Comparison of ENCODE assay signal across 15 mouse cellular contexts in genomic region chr4:82848552-82849234, GRCm38 (mm10). TPM values are rescaled to one million over a fixed set of nuclear protein-coding genes. Genes with fewer than 3 reads are reported as not detected.
DNase-seq lines count a peak whose midpoint lies in the region; ATAC-seq and TF ChIP-seq lines count a peak whose summit lies in the region.
"Had no signal": no experiment of that assay in that cellular context is flagged by ENCODE, and none has a peak within 500 bp of the region (broad histone marks: within the 10 kb centered on the region; RNA-seq: fewer than 3 reads in every experiment).

No protein-coding gene starts in this region.

- peak overlapping the region; percentile 55 to 56; a peak in 3 of 4 replicates for H3K27ac ChIP-seq in heart, embryonic 14.5 days (replicated peaks in 1 of 2; ENCODE audit: control insufficient read depth in 1 of 2, insufficient read depth in 1 of 2, low read depth in 2 of 2, low read length in 2 of 2)
- no peak overlapping the region for H3K27ac ChIP-seq in heart, adult 2 months
- H3K27ac ChIP-seq in MEL (ENCODE audit: control insufficient read depth, low read depth, low read length): peak overlapping the region; percentile 95
- peak overlapping the region; percentile 24; the same call in 1 of the 2 replicates for H3K27ac ChIP-seq in liver, postnatal 0 days (ENCODE audit: low read depth)
- H3K27ac ChIP-seq: forebrain, embryonic 12.5 days; limb, embryonic 15.5 days had no signal

- no peak for TF ChIP-seq RAD21 in MEL (IDR thresholded peaks at IDR 0.05; ENCODE audit: low read depth, low read length)

- intact Hi-C loops in heart, adult 2 months (cut with DNase I): no loop called here

- DNase-seq in heart, adult 2 months: no peak
- peak; percentile 92 for DNase-seq in MEL (ENCODE audit: low read depth, low spot score)
- DNase-seq in liver, postnatal 0 days: no peak
- no peak for DNase-seq in gastrocnemius, postnatal 4 days (ENCODE audit: low spot score in 2 of 2)
- no peak for DNase-seq in embryo, embryonic 11 days
- DNase-seq: gastrocnemius, postnatal 14 days; layer of hippocampus, adult 9-11 months had no signal

- H3K27me3 ChIP-seq in heart, embryonic 14.5 days (ENCODE audit: control insufficient read depth, insufficient read depth, low read length): no peaks in the 10 kb centered on the region
- H3K27me3 ChIP-seq in heart, adult 2 months (ENCODE audit: control insufficient read depth, insufficient read depth, low read length): no peaks in the 10 kb centered on the region
- no peaks in the 10 kb centered on the region for H3K27me3 ChIP-seq in MEL (ENCODE audit: control insufficient read depth in 1 of 2, insufficient read depth in 2 of 2, low read length in 2 of 2)
- H3K27me3 ChIP-seq in liver, postnatal 0 days (ENCODE audit: insufficient read depth, low read length): no peaks in the 10 kb centered on the region
- H3K27me3 ChIP-seq: forebrain, embryonic 12.5 days; limb, embryonic 15.5 days had no signal

- peaks cover 2 to 28% of the 10 kb centered on the region in 2 experiments; a peak in 3 of 4 replicates for H3K4me1 ChIP-seq in heart, embryonic 14.5 days (ENCODE audit: control insufficient read depth in 2 of 2, insufficient read depth in 2 of 2, low read length in 2 of 2)
- H3K4me1 ChIP-seq in heart, adult 2 months (ENCODE audit: control insufficient read depth, insufficient read depth, low read length): no peaks in the 10 kb centered on the region
- peaks cover 13 to 22% of the 10 kb centered on the region in 2 experiments for H3K4me1 ChIP-seq in MEL (ENCODE audit: control insufficient read depth in 1 of 2, insufficient read depth in 2 of 2, low read length in 2 of 2)
- H3K4me1 ChIP-seq in liver, postnatal 0 days (ENCODE audit: insufficient read depth): 0 out of 2 replicates have a peak, but pooled peaks cover 2% of the 10 kb centered on the region
- H3K4me1 ChIP-seq: forebrain, embryonic 12.5 days had no signal

- no peak overlapping the region for H3K4me2 ChIP-seq in heart, embryonic 14.5 days (ENCODE audit: low read length)
- no peak overlapping the region for H3K4me2 ChIP-seq in liver, postnatal 0 days (ENCODE audit: low read depth, low read length)
- H3K4me2 ChIP-seq: forebrain, embryonic 12.5 days; limb, embryonic 15.5 days; midbrain, embryonic 11.5 days had no signal

- H3K9me3 ChIP-seq in heart, embryonic 14.5 days (ENCODE audit: control insufficient read depth, low read length): no peaks in the 10 kb centered on the region
- no peaks in the 10 kb centered on the region for H3K9me3 ChIP-seq in MEL (replicated peaks; ENCODE audit: insufficient read depth, low read length)
- H3K9me3 ChIP-seq in liver, postnatal 0 days (ENCODE audit: low read length): no peaks in the 10 kb centered on the region
- H3K9me3 ChIP-seq: forebrain, embryonic 12.5 days; limb, embryonic 15.5 days had no signal

- TF ChIP-seq CTCF in heart, adult 2 months (IDR thresholded peaks at IDR 0.05): no peak
- TF ChIP-seq CTCF in MEL (IDR thresholded peaks at IDR 0.05 in 2 of 3, conservative IDR thresholded peaks at IDR 0.05 in 1 of 3; ENCODE audit: control insufficient read depth in 1 of 3, insufficient read depth in 1 of 3, low read depth in 2 of 3, low read length in 3 of 3, poor library complexity in 1 of 3, severe bottlenecking in 1 of 3): no peak
- no peak for TF ChIP-seq CTCF in liver, postnatal 0 days (IDR thresholded peaks at IDR 0.05; ENCODE audit: low read depth)

- TF ChIP-seq POLR2A in heart, adult 2 months (IDR thresholded peaks at IDR 0.05; ENCODE audit: insufficient read depth, low read depth, low read length): no peak
- 0 out of 4 replicates have a peak, but pooled peaks of 1 of the 2 experiments have one; percentile 28 for TF ChIP-seq POLR2A in MEL (IDR thresholded peaks at IDR 0.05; ENCODE audit: control insufficient read depth in 1 of 2, insufficient read depth in 1 of 2, low read depth in 1 of 2, low read length in 2 of 2, poor library complexity in 1 of 2)

- H3K36me3 ChIP-seq in heart, embryonic 14.5 days (ENCODE audit: control insufficient read depth, insufficient read depth, low read length): peaks cover 21% of the 10 kb centered on the region
- peaks cover 4% of the 10 kb centered on the region; the same call in 1 of the 2 replicates for H3K36me3 ChIP-seq in heart, adult 2 months (ENCODE audit: control insufficient read depth, insufficient read depth, low read length)
- peaks cover 0 to 41% of the 10 kb centered on the region in 2 experiments; a peak in 2 of 4 replicates for H3K36me3 ChIP-seq in MEL (ENCODE audit: control insufficient read depth in 1 of 2, insufficient read depth in 2 of 2, low read length in 2 of 2)
- H3K36me3 ChIP-seq in liver, postnatal 0 days (replicated peaks; ENCODE audit: insufficient read depth, low read length): no peaks in the 10 kb centered on the region

- no peak for TF ChIP-seq EP300 in heart, adult 2 months (IDR thresholded peaks at IDR 0.05; ENCODE audit: insufficient read depth, low read depth, low read length)
- peak; percentile 91 to 95 for TF ChIP-seq EP300 in MEL (IDR thresholded peaks at IDR 0.05; ENCODE audit: low read depth in 1 of 2, low read length in 2 of 2)
- TF ChIP-seq EP300 in liver, postnatal 0 days (IDR thresholded peaks at IDR 0.05; ENCODE audit: low read depth): peak; percentile 46

- 24% methylated on average over 5 of the region's 5 CpGs for WGBS in heart, embryonic 14.5 days
- 52% methylated on average over 5 of the region's 5 CpGs for WGBS in heart, adult 2 months
- 39% methylated on average over 5 of the region's 5 CpGs for WGBS in liver, postnatal 0 days (ENCODE audit: insufficient replicate concordance)

- no peaks in the 10 kb centered on the region for H3K79me2 ChIP-seq in heart, adult 2 months (replicated peaks; ENCODE audit: control insufficient read depth, insufficient read depth, low read length)
- H3K79me2 ChIP-seq in MEL (ENCODE audit: control insufficient read depth, insufficient read depth, low read length, poor library complexity): no peaks in the 10 kb centered on the region; the same call in 1 of the 2 replicates

- no peak overlapping the region for H3K4me3 ChIP-seq in heart, embryonic 14.5 days (ENCODE audit: control insufficient read depth in 1 of 2, insufficient read depth in 1 of 2, low read depth in 1 of 2, low read length in 2 of 2)
- no peak overlapping the region for H3K4me3 ChIP-seq in heart, adult 2 months
- H3K4me3 ChIP-seq in MEL (ENCODE audit: control insufficient read depth in 1 of 2, insufficient read depth in 1 of 2, low read depth in 2 of 2, low read length in 2 of 2): peak overlapping the region; percentile 36 to 45
- no peak overlapping the region for H3K4me3 ChIP-seq in liver, postnatal 0 days (ENCODE audit: low read depth, low read length)
- H3K4me3 ChIP-seq: forebrain, embryonic 12.5 days; limb, embryonic 15.5 days had no signal

- H3K9ac ChIP-seq in heart, embryonic 14.5 days (ENCODE audit: low read length): no peak overlapping the region
- no peak overlapping the region for H3K9ac ChIP-seq in heart, adult 2 months (ENCODE audit: low read depth, low read length)
- peak overlapping the region; percentile 60 for H3K9ac ChIP-seq in MEL (ENCODE audit: control insufficient read depth, low read depth, low read length, poor library complexity, severe bottlenecking)
- H3K9ac ChIP-seq in liver, postnatal 0 days (replicated peaks): no peak overlapping the region
- H3K9ac ChIP-seq: forebrain, embryonic 12.5 days; limb, embryonic 15.5 days had no signal

- ATAC-seq in heart, embryonic 14.5 days (ENCODE audit: insufficient number of reproducible peaks, insufficient read depth, low FRiP score, low read depth): no peak
- peak; percentile 75 to 86 for ATAC-seq in hematopoietic stem cell, adult 5-6 weeks (replicated peaks in 1 of 2; ENCODE audit: insufficient read depth in 1 of 2, low FRiP score in 2 of 2, low TSS enrichment in 1 of 2, low read depth in 1 of 2, poor library complexity in 2 of 2, severe bottlenecking in 2 of 2)
- peak; percentile 72 for ATAC-seq in liver, postnatal 0 days
- ATAC-seq in cerebellum, adult (ENCODE audit: insufficient number of reproducible peaks, low FRiP score, low TSS enrichment): no peak

TF ChIP-seq in MEL, 35 proteins besides CTCF, POLR2A, EP300 and RAD21 (continues in another document):
- TF ChIP-seq USF2 (IDR thresholded peaks at IDR 0.05; ENCODE audit: borderline replicate concordance in 1 of 2, insufficient read depth in 1 of 2, low read depth in 1 of 2, low read length in 2 of 2) (no peak), MYB (IDR thresholded peaks at IDR 0.05; ENCODE audit: low read depth, low read length) (peak; percentile 63; the same call in 1 of the 2 replicates), TAL1 (IDR thresholded peaks at IDR 0.05; ENCODE audit: low read length) (peak; percentile 78), NELFE (IDR thresholded peaks at IDR 0.05; ENCODE audit: low read depth, low read length) (no peak), TBP (IDR thresholded peaks at IDR 0.05; ENCODE audit: low read depth, low read length) (no peak), MEF2A (IDR thresholded peaks at IDR 0.05; ENCODE audit: extremely low read depth, insufficient replicate concordance, low read depth, low read length, poor library complexity, severe bottlenecking) (no peak), SIN3A (IDR thresholded peaks at IDR 0.05; ENCODE audit: low read length) (peak; percentile 72), KAT2A (conservative IDR thresholded peaks at IDR 0.05; ENCODE audit: low read depth, low read length) (no peak), MXI1 (IDR thresholded peaks at IDR 0.05; ENCODE audit: low read depth, low read length) (0 out of 2 replicates have a peak, but pooled peaks have one; percentile 49)

RNA-seq across cellular contexts. Expression of gene Zdhhc21, which starts 11.1 kb away (rescaled TPM):
- polyA plus RNA-seq in heart, embryonic 14.5 days (2014; fragmentation: Nextera tagmentation; extraction: Ambion mirVana): 11.3 and 12.0 TPM in 2 replicates
- 1 to 10 TPM; 8.5 to 9.3 TPM for total RNA-seq in heart, adult 2 months (2021)
- polyA plus RNA-seq in heart, adult 2 months (2012; rRNA removed): 2.7 and 6.4 TPM in 2 replicates
- 6.3 and 6.5 TPM in 2 replicates for total RNA-seq in MEL (2012; rRNA removed)
- 1 to 10 TPM in 1 of 2 experiments, not detected in 1; 7.8 TPM for polyA plus RNA-seq in MEL (2012; ENCODE audit: insufficient read depth in 1 of 2, insufficient read length in 2 of 2, low read depth in 1 of 2, low replicate concordance in 2 of 2, missing spikeins in 1 of 2)
- total RNA-seq in hematopoietic stem cell, adult 5-6 weeks (2017): 18.4 and 18.5 TPM in 2 replicates
- 2.6 and 2.7 TPM in 2 replicates for polyA plus RNA-seq in liver, postnatal 0 days (2015; fragmentation: Nextera tagmentation; extraction: Ambion mirVana)
- total RNA-seq in gastrocnemius, postnatal 4 days (2021): 10 to 100 TPM; 14.4 to 14.6 TPM

RNA-seq across cellular contexts. Expression of gene Cer1, which starts 36.3 kb away (rescaled TPM):
- polyA plus RNA-seq in heart, embryonic 14.5 days (2014; fragmentation: Nextera tagmentation; extraction: Ambion mirVana): not detected in 2 replicates
- total RNA-seq in heart, adult 2 months (2021): not detected
- not detected in 2 replicates for polyA plus RNA-seq in heart, adult 2 months (2012; rRNA removed)
- total RNA-seq in MEL (2012; rRNA removed): not detected in 2 replicates
- polyA plus RNA-seq in MEL (2012; ENCODE audit: insufficient read depth in 1 of 2, insufficient read length in 2 of 2, low read depth in 1 of 2, low replicate concordance in 2 of 2, missing spikeins in 1 of 2): not detected
- not detected in 2 replicates for total RNA-seq in hematopoietic stem cell, adult 5-6 weeks (2017)
- polyA plus RNA-seq in liver, postnatal 0 days (2015; fragmentation: Nextera tagmentation; extraction: Ambion mirVana): not detected in 2 replicates
- total RNA-seq in gastrocnemius, postnatal 4 days (2021): under 1 TPM; 0.16 to 0.32 TPM
- total RNA-seq: gastrocnemius, postnatal 14 days had no signal
- polyA plus RNA-seq: forebrain, embryonic 12.5 days; midbrain, embryonic 11.5 days; neural tube, embryonic 14.5 days; small intestine, adult 2 months had no signal

Comparison
In these comparisons a context has a peak if more than half of its experiments do, and no peak if none do; other contexts are left out.
1. ATAC-seq: peak in hematopoietic stem cell, adult 5-6 weeks (2 of 2) and liver, postnatal 0 days (single experiment); none in heart, embryonic 14.5 days (single experiment) and cerebellum, adult (single experiment).
2. H3K4me3 ChIP-seq: peak in MEL (2 of 2); none in heart, embryonic 14.5 days (0 of 2), heart, adult 2 months (single experiment) and liver, postnatal 0 days (single experiment).